Mouse (Mus musculus): ENCODE data around the gene Cd72.

DNA sequence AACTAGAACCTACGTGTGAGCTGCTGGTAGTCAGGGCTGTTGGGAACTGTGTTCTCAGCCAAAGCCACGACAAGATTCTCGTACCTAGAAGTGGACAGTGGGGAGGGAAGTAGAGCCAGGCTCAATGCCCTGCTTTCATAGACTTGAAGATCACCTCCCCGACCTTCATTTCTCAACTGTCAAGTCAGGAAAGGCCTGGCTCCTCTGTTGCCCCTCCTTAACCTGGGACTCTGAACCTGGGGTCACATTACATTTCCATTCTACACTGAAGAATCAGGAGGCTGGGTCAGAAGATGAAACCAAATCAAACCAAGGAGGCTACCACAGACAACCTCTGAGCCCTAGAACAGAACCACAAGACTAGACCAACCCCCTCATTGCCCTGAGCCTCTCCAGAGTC lies 43.5 kb upstream of the Cd72 start:
- TF ChIP-seq GATA1 (IDR thresholded peaks at IDR 0.05; ENCODE audit: borderline replicate concordance, low read length) = no peak
- no peak for TF ChIP-seq FLI1 (IDR thresholded peaks at IDR 0.05; ENCODE audit: low read length)
